Mouse (Mus musculus): Measurements from ENCODE around the gene Nck1. TPM values are rescaled to one million over a fixed set of nuclear protein-coding genes. Genes with fewer than 3 reads are reported as not detected.

The Nck1 gene
- polyA plus RNA-seq, 1 experiment = 0.13 TPM

DNA sequence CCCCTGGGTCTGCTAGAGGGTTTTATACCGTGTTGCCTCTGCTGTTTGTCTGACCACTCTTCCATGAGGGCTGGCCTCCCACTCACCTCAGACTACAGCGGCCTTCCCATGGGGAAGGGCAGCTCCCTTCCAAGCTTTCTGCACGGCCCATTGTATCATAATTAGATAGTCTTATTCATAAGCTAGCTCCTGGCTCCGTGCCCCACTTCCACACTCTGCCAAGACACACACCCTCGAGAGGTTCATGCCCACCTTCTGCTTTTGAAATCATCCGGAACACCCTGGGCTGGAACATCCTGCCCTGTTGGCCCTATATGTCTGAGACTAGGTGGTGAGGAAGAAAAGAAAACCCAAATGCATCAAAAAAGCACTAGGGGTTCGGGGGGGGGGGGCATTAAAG is 78.3 kb downstream of the Nck1 start:
- Histone ChIP-seq H3K9me3 (ENCODE audit: control insufficient read depth, low read length) (no peaks in the 10 kb centered on the region), H3K27me3 (ENCODE audit: control insufficient read depth) (no peaks in the 10 kb centered on the region), H3K36me3 (ENCODE audit: control insufficient read depth) (no peaks in the 10 kb centered on the region), H3K4me3 (replicated peaks) (no peak overlapping the region), H3K4me1 (ENCODE audit: control insufficient read depth) (no peaks in the 10 kb centered on the region; the same call in 1 of the 2 replicates)
- TF ChIP-seq GATA1 (IDR thresholded peaks at IDR 0.05; ENCODE audit: low read length) = no peak
- no peak for TF ChIP-seq TAL1 (IDR thresholded peaks at IDR 0.05; ENCODE audit: low read length)

DNA sequence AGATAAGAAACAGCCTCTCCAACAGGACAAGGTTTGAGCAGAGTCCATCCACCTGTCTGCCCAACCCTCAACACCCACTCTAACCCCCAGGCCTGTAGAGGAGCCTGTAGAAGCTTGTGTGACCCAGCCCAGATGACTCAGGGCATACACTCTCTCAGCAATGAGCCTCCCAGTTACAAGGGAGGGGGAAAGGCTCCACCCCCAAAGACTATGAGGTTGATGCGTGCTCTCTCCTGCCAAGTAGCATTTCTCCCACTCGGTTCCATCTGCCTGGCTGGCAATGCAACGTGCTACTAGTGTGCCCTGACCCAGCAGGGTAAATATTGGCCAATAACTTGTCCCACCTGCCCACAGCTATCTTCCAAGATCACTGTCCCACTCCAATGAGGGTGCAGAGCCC is 79.2 kb downstream of the Nck1 start:
- Histone ChIP-seq H3K27me3 (ENCODE audit: control insufficient read depth) (no peaks in the 10 kb centered on the region), H3K4me1 (ENCODE audit: control insufficient read depth) (no peaks in the 10 kb centered on the region; the same call in 1 of the 2 replicates), H3K9me3 (ENCODE audit: control insufficient read depth, low read length) (no peaks in the 10 kb centered on the region), H3K36me3 (ENCODE audit: control insufficient read depth) (no peaks in the 10 kb centered on the region), H3K4me3 (replicated peaks) (no peak overlapping the region)
- no peak for TF ChIP-seq TAL1 (IDR thresholded peaks at IDR 0.05; ENCODE audit: low read length)

DNA sequence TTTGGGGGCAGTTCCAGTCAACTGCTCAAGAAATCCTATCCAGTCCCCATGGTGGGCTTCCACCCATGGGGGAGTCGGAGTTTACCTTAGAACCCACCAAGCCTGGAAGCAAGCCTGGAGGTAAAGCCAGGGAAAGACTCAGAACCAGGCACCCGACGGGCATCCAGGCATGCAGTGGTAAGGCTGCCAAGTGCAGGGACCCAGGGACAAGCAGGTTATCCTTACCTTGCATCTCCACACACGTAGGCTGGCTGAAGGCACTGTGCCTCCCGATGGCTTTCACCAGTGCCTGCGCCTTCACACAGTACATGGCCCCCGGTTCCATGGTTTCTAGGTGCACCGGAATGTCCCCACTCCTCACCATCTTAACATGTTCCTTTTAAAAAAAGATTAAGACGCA is 79.9 kb downstream of the Nck1 start:
- no peak for TF ChIP-seq TAL1 (IDR thresholded peaks at IDR 0.05; ENCODE audit: low read length)
- no peak for TF ChIP-seq GATA1 (IDR thresholded peaks at IDR 0.05; ENCODE audit: low read length)

DNA sequence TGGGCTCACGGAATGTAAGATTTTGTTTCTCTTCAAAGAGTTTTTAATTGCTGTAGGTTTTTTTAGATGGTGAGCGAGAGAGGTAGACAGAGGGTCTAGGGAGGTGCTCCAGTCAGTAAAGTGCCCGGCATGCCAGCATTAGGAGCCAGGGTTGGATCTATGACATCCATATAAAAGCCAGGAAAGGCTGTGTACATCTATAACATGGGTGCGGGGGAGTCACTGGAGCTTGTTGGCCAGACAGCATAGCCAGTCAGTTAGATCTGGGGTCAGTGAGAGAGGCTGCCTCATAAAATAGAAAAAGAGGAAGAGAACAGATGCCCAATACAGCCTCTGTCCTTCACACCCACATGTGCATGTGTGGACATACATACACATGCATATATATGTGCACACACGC is 80.6 kb downstream of the Nck1 start:
- Histone ChIP-seq H3K27me3 (ENCODE audit: control insufficient read depth) (no peaks in the 10 kb centered on the region), H3K4me1 (ENCODE audit: control insufficient read depth) (no peaks in the 10 kb centered on the region), H3K4me3 (replicated peaks) (no peak overlapping the region), H3K36me3 (ENCODE audit: control insufficient read depth) (no peaks in the 10 kb centered on the region), H3K9me3 (ENCODE audit: control insufficient read depth, low read length) (no peaks in the 10 kb centered on the region)
- no peak for TF ChIP-seq TAL1 (IDR thresholded peaks at IDR 0.05; ENCODE audit: low read length)
- TF ChIP-seq GATA1 (IDR thresholded peaks at IDR 0.05; ENCODE audit: low read length) = no peak

More for the DNA sequence above, 79.9 kb downstream of the Nck1 start:
- no peaks in the 10 kb centered on the region for H3K9me3 ChIP-seq (ENCODE audit: control insufficient read depth, low read length)
- no peaks in the 10 kb centered on the region for H3K27me3 ChIP-seq (ENCODE audit: control insufficient read depth)
- no peaks in the 10 kb centered on the region for H3K36me3 ChIP-seq (ENCODE audit: control insufficient read depth)
- no peak overlapping the region for H3K4me3 ChIP-seq (replicated peaks)
- H3K4me1 ChIP-seq (ENCODE audit: control insufficient read depth) = no peaks in the 10 kb centered on the region

DNA sequence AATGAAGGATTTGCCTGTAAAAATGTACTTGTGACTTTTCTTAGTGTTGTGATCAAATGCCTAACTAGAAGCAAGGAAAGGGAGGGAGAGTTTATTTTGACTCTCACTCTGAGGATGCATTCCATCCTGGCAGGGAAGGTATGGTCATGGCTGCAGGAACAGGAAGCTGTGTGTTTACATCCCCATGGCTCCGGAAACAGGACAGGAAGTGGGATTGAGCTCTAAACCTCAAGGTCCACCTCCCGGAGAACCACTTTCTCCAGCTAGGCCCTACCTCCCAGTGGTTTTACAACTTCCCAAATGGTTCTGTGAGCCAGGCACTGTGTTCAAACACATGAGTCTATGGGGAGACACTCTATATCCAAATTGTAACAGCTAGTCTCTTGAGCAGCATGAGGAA is 82.2 kb downstream of the Nck1 start:
- TF ChIP-seq GATA1 (IDR thresholded peaks at IDR 0.05; ENCODE audit: low read length) = no peak
- TF ChIP-seq TAL1 (IDR thresholded peaks at IDR 0.05; ENCODE audit: low read length) = no peak
- Histone ChIP-seq H3K4me3 (replicated peaks) (no peak overlapping the region), H3K9me3 (ENCODE audit: control insufficient read depth, low read length) (no peaks in the 10 kb centered on the region), H3K36me3 (ENCODE audit: control insufficient read depth) (no peaks in the 10 kb centered on the region), H3K4me1 (ENCODE audit: control insufficient read depth) (no peaks in the 10 kb centered on the region), H3K27me3 (ENCODE audit: control insufficient read depth) (no peaks in the 10 kb centered on the region)

DNA sequence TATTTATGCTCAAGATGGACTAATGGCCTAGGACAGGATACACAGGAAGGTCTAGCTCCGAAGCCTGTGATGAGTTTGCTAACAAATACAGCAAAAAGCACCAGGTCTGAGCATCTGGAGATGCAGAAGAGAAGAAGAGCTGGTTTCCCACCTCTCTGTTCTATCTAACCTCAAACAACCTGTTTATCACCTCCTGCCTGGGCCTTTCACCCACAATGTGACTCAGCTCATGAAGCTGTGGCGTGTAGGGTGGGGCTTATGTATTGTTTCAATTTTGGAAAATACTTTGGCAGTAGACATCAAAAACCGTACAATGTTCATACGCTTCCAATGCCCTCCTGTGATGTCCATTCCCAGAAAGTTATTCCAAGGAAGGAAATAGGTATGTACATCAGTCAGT is 83.8 kb downstream of the Nck1 start:
- Histone ChIP-seq H3K9me3 (ENCODE audit: control insufficient read depth, low read length) (no peaks in the 10 kb centered on the region), H3K4me1 (ENCODE audit: control insufficient read depth) (peaks cover 2% of the 10 kb centered on the region; the same call in 1 of the 2 replicates), H3K27me3 (ENCODE audit: control insufficient read depth) (no peaks in the 10 kb centered on the region), H3K36me3 (ENCODE audit: control insufficient read depth) (no peaks in the 10 kb centered on the region), H3K4me3 (replicated peaks) (no peak overlapping the region)
- TF ChIP-seq TAL1 (IDR thresholded peaks at IDR 0.05; ENCODE audit: low read length) = no peak
- no peak for TF ChIP-seq GATA1 (IDR thresholded peaks at IDR 0.05; ENCODE audit: low read length)

DNA sequence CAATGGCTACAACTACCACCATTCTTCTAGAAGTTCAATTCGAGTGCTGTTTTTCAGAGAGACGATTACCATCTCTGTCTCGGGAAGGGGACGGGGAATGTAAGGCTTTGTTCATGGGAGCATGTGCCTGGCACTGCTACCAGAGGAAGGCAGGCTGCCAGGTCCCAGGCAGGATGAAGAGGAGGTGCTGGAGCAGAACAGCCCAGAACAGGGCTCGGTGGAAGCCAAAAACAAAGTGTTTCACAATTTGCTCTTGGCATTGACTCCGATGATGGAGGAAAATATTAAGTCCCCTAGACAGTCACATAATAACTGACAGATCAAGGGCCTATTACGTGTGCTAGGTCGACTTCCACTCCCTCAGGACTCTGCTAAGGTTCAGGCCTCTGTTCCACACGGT is 84.3 kb downstream of the Nck1 start:
- TF ChIP-seq GATA1 (IDR thresholded peaks at IDR 0.05; ENCODE audit: low read length) (no peak), TAL1 (IDR thresholded peaks at IDR 0.05; ENCODE audit: low read length) (no peak)
- H3K36me3 ChIP-seq (ENCODE audit: control insufficient read depth) = no peaks in the 10 kb centered on the region

DNA sequence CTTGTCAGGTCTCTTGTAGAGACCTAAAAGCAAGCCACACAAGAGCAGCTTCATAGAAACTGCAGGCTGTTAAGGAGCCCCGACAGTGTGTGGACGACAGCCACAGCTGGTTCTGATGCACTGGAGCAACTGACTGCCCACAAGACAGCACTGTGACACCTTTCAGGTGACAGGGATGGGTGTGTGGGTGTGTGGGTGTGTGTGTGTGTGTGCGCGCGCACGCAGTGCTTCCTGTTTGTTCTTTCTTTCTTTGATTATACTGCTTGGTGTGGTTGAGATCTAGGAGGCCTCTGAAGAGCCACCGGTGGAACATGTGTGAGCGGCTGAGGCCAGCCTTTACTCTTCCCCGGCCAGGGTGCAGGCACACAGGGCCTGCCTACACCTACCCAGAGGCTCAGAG is 85.7 kb downstream of the Nck1 start:
- H3K4me1 ChIP-seq (ENCODE audit: control insufficient read depth) = peaks cover 2% of the 10 kb centered on the region
- TF ChIP-seq TAL1 (IDR thresholded peaks at IDR 0.05; ENCODE audit: low read length) = no peak
- no peak for TF ChIP-seq GATA1 (IDR thresholded peaks at IDR 0.05; ENCODE audit: low read length)
- no peaks in the 10 kb centered on the region for H3K9me3 ChIP-seq (ENCODE audit: control insufficient read depth, low read length)
- no peaks in the 10 kb centered on the region for H3K36me3 ChIP-seq (ENCODE audit: control insufficient read depth)
- no peak overlapping the region for H3K4me3 ChIP-seq (replicated peaks)
- H3K27me3 ChIP-seq (ENCODE audit: control insufficient read depth) = no peaks in the 10 kb centered on the region

More for the DNA sequence above, 84.3 kb downstream of the Nck1 start:
- Histone ChIP-seq H3K27me3 (ENCODE audit: control insufficient read depth) (no peaks in the 10 kb centered on the region), H3K4me3 (replicated peaks) (no peak overlapping the region), H3K4me1 (ENCODE audit: control insufficient read depth) (peaks cover 2% of the 10 kb centered on the region; the same call in 1 of the 2 replicates), H3K9me3 (ENCODE audit: control insufficient read depth, low read length) (no peaks in the 10 kb centered on the region)

DNA sequence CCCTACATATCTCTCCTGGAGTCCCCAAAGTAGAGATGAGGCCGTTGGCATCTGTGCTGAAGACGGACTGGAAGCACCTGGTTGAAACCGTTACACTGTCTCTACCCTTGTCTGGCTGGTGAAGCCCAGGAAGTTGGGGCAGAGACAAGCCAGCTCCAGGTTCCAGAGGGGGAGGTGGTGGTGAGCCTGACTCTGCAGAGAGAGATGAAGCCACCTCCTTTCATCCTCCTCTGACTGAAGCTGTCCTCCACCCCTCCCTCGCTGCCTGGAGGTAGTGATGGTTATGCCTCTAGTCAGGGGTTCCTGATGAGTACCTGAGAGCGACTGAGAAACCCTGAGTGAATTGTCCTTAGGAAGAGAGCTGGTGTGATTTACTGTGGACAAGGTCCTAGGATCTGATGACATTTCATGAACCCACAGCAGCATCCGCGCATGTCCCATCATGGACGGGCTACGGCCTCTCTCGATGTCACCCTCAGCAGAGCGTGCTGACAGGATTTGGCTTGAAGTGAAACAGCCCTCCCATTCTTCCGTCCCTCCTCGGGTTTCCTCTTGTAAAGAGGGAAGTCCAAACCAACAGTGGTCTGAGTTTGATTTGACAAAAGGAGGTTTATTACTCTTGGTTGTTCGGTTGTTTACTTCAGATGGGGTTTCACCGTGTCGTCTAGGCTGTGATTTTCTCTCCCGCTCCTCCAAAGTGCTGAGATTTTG is 87.8 kb downstream of the Nck1 start:
- Histone ChIP-seq H3K36me3 (ENCODE audit: control insufficient read depth) (no peaks in the 10 kb centered on the region), H3K4me3 (replicated peaks) (no peak overlapping the region), H3K4me1 (ENCODE audit: control insufficient read depth) (peaks cover 8% of the 10 kb centered on the region), H3K27me3 (ENCODE audit: control insufficient read depth) (no peaks in the 10 kb centered on the region), H3K9me3 (ENCODE audit: control insufficient read depth, low read length) (no peaks in the 10 kb centered on the region)
- TF ChIP-seq GATA1 (IDR thresholded peaks at IDR 0.05; ENCODE audit: low read length) (no peak), TAL1 (IDR thresholded peaks at IDR 0.05; ENCODE audit: low read length) (no peak)

DNA sequence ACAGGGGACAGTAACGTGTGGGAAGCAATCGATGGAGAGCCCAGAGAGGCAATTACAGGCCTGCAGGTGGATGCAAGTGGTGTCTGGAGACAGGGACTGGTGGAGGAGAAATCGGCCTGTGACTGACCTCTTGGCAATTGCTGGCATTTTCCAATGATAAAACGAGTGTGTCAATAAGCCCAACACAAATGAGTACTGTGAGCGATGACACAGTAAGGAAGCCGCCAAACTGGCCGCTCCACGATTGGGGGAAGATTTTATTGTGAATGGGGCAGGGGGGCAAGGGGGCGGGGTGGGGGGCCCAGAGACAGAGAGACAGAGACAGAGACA is 91.3 kb downstream of the Nck1 start:
- no peaks in the 10 kb centered on the region for H3K27me3 ChIP-seq (ENCODE audit: control insufficient read depth)
- H3K36me3 ChIP-seq (ENCODE audit: control insufficient read depth) = no peaks in the 10 kb centered on the region
- no peak for TF ChIP-seq TAL1 (IDR thresholded peaks at IDR 0.05; ENCODE audit: low read length)
- no peak for TF ChIP-seq GATA1 (IDR thresholded peaks at IDR 0.05; ENCODE audit: low read length)
- no peaks in the 10 kb centered on the region for H3K9me3 ChIP-seq (ENCODE audit: control insufficient read depth, low read length)
- peak overlapping the region; percentile 55 for H3K4me3 ChIP-seq (replicated peaks)
- peaks cover 8% of the 10 kb centered on the region for H3K4me1 ChIP-seq (ENCODE audit: control insufficient read depth)
